Mouse (Mus musculus): ENCODE results near the gene AU040320. TPM values are rescaled to one million over a fixed set of nuclear protein-coding genes. Genes with fewer than 3 reads are reported as not detected.

AU040320 gene
- total RNA-seq (2023), result 48.7 to 57.2 TPM (median 52.9 TPM) in 4 replicates

GRCm38 (mm10) chr4:126753268-126754230 lies at the start of gene AU040320, which contains the start of gene Ncdn:
Gene AU040320, plus strand, starts transcription at chr4:126753544.
Gene Ncdn, minus strand, starts transcription at chr4:126753438.

GRCm38 (mm10) chr4:126736001-126736414 lies 17.3 kb upstream of the AU040320 start, which contains the start of gene Tfap2e:
Gene Tfap2e, minus strand, starts transcription at chr4:126736240.

Other genes with a start within 250 kb of the AU040320 start
- 9.9 to 11.2 TPM (median 10.3 TPM) in 4 replicates for gene Ago4, start 220.1 kb upstream of the AU040320 start, total RNA-seq (2023)
- gene Clspn, start 196.6 kb upstream of the AU040320 start, total RNA-seq (2023), result 10.1 to 12.9 TPM (median 12.4 TPM) in 4 replicates
- 0.79 to 1.3 TPM (median 1.2 TPM) in 4 replicates for gene 5730409E04Rik, start 143.7 kb upstream of the AU040320 start, total RNA-seq (2023)
- 86.5 to 98.6 TPM (median 93.9 TPM) in 4 replicates for gene Psmb2, start 75.9 kb upstream of the AU040320 start, total RNA-seq (2023)
- 0.45 TPM in 1 of 4 replicates, not detected in the others for gene Tfap2e, start 17.3 kb upstream of the AU040320 start, total RNA-seq (2023)
- 28.2 to 34.3 TPM (median 30.2 TPM) in 4 replicates for gene Ncdn, start 106 bp upstream of the AU040320 start, total RNA-seq (2023)
- 49.7 to 61.0 TPM (median 52.7 TPM) in 4 replicates for gene Zmym4, start 214.6 kb downstream of the AU040320 start, total RNA-seq (2023)